Mouse (Mus musculus): ENCODE data around the gene Slc39a3.

The Slc39a3 gene

DNA sequence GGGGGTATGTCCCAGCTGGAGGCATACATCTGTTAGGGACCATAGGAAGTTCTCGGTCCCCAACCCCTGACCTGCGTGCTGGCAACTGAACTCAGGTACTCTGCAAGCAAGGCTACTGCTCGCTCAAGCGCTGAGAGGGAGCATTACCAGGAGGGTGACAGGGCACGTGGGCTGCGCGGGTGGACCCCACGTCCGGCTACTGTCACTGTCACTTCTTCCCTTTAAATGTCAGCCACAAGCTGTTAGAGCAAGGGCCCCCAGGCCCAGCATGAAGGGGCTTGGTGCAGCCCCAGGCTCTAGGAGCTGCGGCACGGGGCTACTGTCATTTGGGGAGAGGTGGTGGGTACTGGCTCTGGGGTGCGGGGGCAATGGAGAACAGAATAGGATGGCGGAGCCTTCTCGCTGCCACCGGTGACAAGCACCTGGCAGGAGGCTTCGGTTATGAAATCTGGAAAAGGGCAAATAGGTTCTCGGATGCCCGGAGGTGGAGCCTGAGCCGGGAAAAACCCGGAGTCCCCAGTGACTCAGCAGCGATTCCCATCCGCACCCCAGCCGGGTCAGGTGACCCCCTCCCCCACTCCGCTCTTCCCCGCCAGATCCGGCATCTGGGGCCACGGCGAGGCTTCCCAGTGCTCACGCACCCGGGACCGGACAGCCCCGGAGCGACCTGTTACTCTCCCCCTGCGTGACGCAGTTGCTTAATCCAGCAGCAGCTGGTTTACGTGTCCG lies 51.8 kb downstream of the Slc39a3 start:
- peak; percentile 17; the same call in 1 of the 2 replicates for ATAC-seq (ENCODE audit: low TSS enrichment)

DNA sequence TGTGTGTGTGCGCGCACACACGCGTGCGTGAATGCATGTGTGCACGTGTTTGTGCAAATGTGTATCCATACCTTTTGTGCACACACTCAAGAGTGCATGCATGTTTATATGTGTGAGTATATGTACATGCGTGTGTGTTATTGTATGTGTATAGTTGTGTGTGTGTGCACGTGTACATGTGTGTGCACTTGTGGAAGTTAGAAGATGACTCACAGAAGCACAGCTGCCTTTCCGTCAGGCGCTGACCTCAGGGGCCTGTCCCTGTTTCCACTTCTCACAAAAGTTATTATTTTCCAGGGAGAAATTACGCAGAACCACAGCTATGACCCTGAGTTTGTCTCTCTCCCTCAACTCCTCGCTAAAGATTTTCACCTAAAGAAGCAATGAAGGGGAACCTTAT lies 53.0 kb downstream of the Slc39a3 start:
- ATAC-seq (ENCODE audit: low TSS enrichment) = no peak

DNA sequence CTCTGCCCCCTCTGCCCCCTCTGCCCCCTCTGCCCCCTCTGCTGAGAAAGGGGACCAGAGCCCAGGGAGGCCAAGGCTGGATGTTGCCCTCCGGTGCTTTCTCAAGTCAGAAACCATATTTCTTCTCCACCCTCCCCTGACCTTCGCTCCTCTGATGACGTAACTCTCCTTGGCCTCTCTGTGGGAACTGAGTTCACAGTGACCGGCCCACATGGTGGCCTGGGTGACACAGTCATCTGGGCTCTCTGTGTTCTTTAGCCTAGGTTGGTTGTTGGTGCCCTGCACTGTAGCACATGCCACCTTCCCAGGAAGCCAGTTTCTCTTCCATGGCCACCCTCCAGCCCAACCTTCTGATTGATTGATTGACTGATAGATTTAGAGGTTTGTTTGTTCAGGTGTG lies 54.8 kb downstream of the Slc39a3 start:
- ATAC-seq (ENCODE audit: low TSS enrichment) = no peak

DNA sequence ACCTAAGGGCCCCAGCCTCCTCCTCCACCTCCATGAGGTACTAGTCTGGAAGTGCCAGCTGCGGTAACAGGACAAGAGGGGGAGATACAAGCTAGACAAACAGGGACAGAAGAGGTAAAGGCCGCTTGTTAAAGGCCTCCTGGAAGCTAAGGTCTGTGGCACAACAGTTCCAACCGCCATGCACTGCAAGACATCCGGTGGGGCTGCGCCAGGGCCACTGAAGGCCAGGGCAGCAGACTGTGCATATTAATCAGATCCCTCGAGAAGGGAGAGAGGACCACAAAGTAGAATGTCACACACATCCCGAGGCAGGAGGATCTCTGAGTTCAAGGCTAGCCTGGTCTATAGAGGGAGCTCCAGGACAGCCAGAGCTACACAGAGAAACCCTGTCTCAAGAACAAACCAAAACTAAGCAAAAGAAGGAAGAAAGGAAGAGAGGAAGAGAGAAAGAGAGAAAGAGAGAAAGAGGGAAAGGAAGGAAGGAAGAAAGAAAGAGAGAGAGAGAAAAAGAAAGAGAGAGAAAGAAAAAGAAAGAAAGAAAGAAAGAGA lies 55.6 kb downstream of the Slc39a3 start:
- ATAC-seq (ENCODE audit: low TSS enrichment) = no peak

Measured in frontal cortex, adult (tissue).